Mouse (Mus musculus) effector memory CD4-positive, alpha-beta T cell, adult 7 months (primary cell): Measurements from ENCODE around the gene Fam204a. TPM values are rescaled to one million over a fixed set of nuclear protein-coding genes. Genes with fewer than 3 reads are reported as not detected.

ENCODE experiments used
- polyA plus RNA-seq: library from polyadenylated mRNA; unstranded; fragments of 100-300 nt; shearing (Covaris generic); gene quantifications from one replicate; pipeline ENCODE4 v1.2.1, GENCODE M21; 2017

Fam204a gene
- 84.0 TPM for polyA plus RNA-seq

GRCm38 (mm10) chr19:60225899-60226844, at the start of gene Fam204a:
TSS of gene Fam204a (minus strand) at chr19:60226701.

Other genes with a start within 250 kb of the Fam204a start
- not detected for gene Prlhr, start 241.6 kb upstream of the Fam204a start, polyA plus RNA-seq